Mouse (Mus musculus) frontal cortex, postnatal 25 days (tissue): ENCODE results near the gene Dmgdh.

ENCODE experiments used
- DNase-seq, 2 experiments: peaks; one replicate each; pipeline ENCODE4 v3.0.0; 2022; ENCODE audit warnings: low spot score in 2 of 2

Gene Dmgdh

DNA sequence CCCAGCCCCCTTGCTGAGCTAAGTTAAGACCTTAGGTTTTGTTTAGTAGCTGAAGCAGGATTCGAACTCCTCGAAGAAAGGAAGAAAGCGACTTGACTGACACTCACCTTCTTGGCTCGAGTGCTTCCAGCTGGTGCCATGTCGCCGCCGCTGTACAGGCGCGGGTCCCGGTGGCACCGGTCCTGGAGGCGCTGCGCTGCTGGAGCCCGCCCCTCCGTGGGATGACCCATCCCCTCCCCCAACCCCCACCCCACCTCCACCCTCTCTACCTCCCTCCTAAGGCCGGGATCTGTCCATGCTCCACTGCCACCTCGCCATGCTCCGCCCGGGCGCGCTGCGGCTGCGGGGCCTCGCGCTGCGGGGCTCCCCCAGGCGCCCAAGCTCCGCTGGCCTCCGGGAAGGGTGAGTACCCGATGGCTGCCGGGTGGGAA is at the start of gene Dmgdh, which contains the start of gene Bhmt2:
TSS of gene Dmgdh (plus strand) at position 303 of the 431 bp plus-strand sequence.
TSS of gene Bhmt2 (minus strand) at position 172 of the 431 bp plus-strand sequence.
- no peak for DNase-seq

DNA sequence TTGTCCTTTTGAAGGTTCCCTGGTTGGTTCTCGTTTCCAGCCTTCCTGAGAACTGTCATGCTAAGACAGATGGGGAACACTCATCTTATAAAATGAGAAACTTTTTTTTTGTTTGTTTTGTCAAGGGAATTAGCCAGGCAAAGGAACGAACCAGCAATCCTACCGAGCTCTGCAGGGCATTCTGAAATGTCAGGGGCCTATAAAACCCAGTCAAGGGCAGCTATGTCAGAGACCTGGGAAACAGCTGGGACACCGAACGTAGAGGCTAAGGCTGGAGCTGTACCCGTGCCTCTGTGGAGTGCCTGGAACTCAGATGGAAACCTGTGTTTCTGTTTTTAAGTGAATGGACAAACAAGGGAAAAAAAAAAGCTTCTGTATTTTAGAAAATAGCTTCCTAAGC is 45.4 kb upstream of the Dmgdh start:
- DNase-seq = no peak

DNA sequence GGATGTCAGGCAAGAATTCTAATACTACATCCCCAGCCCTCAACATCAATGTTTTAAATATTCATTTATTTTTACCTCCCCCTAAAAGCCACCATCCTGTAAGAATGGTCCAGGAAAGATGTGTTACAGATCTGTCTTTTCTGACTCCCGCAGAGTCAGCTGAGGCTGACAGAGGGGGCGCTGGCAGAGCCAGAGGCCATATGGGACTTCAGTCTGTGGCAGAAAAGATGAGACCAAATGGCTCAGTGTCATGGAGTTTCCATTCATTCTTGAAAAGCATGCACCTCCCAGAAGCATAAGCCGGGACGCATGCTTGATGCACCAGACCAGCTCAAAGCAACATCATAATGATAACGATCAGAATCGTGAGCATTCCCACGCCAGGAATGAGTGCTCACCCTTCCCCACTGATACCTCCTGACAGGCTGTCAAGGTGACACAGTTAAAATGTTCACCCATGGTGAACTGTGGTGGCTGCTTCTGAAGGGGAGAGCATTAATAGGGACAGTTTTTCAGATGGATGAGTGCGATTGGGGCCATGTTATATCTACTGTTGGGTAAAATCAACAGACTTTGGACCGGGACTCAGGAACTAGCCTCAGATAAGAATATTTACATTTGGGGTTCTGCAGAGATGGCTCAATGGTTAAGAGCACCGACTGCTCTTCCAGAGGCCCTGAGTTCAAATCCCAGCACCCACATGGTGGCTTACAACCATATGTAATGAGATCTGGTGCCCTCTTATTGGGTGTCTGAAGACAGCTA is 43.1 kb upstream of the Dmgdh start:
- DNase-seq = no peak

DNA sequence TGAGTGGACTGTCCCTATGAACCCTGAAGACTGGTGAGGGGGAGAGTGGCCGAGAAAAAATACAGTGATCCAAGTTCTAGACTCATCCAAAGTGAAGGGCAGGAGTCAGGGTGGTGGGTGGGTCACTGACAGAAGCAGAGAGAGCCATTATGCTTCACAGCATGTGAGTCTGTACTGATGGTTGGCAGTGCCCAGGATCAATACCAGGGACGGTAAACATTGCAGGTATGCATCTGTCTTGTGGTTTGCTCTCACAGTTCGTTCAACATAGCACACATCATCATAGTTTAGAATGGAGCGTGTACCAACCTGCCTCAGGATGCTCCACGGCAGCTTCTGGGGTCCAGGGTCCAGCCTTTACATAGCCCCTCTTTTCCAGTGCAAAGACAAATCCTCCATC is 41.3 kb upstream of the Dmgdh start:
- no peak for DNase-seq

DNA sequence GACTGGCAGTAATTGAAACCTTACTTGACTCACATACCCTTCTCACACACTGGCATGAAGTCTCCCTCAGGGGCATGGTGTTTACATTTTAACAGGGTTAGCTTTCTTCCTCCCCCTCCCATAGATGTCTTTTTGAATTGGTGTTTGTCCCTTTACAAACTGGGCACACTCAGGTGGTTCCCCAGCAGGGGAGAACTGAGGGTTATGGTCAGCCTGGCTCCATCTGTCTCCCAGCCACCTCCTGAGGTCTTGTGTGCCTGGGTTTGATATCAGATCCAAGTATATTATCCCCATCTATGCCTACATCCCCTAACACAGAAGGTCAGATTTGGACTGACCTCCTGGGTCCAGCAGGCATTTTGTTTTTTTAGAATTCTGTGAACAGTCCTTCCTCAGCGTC is 37.7 kb upstream of the Dmgdh start:
- DNase-seq = no peak

DNA sequence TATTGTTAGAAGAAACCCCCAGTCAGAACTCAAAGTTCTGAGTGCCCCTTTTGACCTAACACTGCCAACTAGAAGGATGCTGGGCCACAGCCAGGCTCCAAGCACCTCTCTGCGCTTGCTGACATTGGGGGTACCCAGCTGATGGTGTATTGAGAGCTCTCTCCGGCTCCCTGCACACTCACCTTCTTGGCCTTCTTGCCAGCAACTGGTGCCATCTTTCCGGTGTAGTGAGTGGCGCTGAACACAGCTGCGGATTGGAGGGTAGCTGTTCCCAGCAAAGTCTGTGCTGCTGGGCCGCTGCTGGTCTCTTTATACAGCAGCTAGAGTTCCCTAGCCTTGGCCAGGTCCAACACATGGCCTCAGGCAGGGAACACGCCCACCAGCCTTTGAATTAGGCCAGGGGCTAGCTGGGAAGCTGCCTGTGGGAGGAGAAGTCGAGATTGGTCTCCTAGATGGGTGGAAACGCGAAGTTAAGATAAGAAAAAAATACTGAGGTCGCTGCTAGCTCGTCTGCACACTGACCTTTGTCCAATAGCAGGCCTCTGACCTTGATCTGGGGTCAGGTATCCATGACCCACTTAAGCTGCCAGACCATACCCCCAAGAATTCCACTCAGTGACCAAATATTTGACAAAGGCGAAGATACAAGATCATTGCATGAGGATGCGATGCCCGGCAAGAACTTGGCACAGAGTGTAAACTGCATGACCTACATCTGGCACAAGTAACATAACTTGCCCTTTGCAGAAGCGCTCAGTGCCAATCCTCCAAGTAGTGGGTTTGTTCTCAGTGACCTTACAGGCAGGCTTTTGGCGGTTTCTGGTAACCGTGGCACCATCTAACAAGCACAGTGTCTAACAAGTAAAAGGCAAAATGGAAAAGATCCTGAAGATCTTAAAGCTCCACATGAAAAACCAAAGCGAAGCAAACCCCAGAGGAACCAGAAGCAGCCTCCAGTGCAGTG is 36.7 kb upstream of the Dmgdh start, which contains the start of gene Bhmt:
TSS of gene Bhmt (minus strand) at position 680 of the 964 bp plus-strand sequence.
- no peak for DNase-seq

DNA sequence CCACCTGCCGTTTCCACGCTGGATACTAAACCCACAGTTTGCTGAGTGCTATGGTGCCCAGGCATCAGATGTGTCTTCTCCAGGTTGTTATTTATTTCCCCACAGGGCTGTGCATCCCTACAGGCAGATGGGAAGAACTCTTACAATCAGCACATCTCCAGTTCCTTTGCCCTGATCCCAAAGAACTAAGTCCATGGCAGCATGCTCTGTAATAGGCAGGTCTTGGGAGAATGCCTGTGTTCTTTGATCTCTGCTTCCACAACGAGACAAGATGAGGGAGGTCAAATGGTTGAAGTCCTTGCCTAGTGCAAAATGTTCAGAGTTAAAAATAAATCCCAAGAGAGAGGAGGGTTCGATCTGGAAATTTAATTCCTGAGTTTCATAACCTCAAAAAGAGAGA is 34.6 kb upstream of the Dmgdh start:
- DNase-seq = no peak

DNA sequence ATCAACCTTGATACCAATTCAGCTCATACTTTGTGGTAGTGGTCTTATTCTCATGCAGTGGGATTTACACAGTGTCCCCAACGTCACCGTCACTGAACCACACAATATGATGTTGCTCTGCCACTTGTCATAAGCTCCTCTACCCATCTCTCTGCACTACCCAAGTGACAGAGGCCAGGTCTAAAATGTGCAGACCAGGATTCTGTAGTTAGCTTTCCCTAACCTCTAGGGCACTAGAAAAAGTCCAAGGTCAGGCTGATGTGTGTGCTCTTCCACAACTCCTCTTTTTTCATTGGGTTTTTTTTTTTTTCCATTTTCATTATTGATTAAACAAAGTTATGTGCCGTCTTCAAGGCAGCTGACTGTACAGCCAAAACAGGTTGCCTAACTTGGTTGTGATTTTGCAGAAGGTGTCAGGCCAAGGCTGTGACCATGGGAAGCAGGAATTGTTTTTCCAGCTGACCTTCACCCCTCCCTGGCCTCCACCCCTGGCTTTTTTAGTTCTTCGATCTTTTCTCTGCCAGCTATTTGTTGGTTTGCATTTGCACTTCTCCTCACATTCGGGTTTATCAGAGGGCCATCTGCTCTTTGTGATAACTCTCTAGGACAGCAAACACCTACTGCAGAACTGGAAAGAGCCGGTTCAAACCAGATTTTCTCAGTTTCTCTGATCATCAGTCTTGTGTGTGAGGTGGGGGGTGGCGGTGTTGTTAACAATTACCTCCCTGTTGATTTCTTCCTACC is 25.7 kb upstream of the Dmgdh start:
- no peak for DNase-seq

DNA sequence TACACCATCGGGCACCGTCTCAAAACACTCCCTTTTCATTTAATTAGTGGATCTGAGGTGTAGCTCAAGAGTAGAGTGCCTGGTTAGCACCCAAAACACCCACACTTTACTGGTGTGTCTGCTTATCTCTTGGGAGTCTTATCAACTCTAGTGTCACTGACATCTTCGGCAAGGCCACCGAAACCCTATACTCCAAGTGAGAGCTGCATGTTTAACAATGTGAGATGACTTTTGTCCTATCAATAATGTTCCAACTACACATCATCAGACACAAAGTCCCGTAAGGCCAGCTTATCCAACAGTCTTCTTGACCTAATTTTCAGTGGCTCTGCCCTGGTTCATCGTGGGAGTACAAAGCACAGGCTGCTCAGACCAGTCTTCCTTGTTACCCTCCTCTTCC is 20.9 kb upstream of the Dmgdh start:
- DNase-seq = no peak

DNA sequence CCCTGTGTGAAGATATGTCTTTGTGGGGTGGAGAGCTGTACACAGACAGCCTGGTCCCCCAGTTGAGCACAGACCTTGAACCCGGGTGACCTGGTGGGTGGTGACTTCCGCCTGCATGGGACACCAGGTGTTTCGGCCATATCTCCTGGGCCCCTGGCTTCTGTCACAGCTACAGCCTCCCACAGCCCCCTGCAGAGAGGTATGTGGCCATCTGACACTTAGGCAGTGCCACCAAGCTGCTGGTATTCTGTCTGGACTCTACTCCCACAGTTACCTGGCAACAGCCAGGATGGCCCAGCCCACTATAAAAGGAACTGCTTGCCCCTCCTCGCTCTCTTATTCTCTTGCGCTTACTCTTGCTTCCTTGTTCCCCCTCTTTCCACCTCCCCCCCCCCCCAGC is 16.3 kb upstream of the Dmgdh start:
- no peak for DNase-seq

DNA sequence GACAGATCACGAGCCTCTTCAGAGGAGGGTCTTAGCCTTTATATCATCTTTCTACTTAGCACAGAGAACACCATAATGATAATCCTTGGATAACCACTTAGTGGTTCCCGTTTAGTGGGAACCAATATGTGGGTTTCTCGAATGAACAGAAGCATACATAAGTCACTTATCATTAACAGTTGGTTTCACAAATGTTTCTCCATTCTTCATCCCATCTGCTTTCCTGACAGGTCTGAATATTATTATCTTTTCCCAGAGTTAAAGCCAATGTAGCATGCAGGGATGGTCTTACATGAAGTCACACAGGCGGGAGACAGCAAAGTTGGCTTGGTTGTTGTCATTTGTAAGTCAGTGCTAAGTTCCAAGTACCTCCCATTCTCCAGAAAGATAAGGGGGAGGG is 6.6 kb upstream of the Dmgdh start:
- DNase-seq = no peak

DNA sequence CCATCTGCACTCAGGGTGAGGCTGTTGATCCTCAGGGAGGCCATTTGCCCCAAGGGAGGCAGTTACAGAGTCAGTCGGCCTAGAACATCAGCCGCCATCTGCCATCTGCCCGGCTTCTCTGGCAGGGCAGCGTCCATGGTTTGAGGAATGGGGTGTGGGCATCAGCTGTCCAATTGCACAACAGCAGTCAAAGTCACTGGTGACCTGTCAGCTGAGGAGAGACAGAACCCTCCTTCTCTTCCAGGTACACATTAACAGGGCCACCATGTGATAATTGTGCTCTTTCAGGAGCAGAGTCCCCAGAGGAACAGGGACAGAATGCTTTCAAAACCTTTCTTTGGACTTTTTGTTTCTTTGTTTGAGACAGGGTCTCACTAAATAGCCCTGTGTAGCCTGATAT is 1.9 kb upstream of the Dmgdh start:
- DNase-seq = no peak

DNA sequence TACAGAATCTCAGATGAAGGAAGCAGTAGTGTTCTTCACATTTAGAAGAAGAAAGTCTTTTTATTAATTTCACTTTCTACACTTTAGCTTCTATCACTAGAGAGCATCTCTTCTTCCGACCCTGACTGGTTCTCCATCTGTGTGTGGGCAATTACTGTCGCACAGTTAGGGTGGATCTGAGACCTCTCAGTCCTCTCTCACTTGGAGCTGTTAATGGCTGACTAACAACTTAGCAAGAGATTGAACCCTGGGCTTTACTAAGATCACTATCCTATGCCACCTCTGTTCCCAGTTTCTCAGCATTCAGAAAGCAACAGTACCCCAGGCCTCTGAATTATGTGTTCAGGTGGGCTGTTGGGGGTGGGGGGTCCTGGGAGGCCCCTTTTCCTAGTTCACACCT is 937 bp upstream of the Dmgdh start:
- DNase-seq = no peak

DNA sequence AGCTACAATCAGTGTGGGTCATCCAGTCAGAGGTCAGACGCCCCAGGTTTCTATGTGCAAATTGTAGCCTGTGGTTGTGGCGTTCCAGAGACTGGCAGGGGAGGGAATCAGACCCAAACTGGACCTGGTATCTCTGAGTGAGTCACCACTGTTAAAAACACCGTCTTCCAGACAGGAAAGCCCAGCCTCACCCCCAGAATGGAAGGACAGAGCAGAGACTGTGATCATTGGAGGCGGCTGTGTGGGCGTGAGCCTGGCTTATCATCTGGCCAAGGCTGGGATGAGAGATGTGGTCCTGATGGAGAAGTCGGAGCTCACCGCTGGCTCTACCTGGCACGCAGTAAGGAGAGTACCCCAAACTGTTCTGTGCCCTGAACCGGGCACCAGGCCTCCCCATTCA is 2.6 kb downstream of the Dmgdh start:
- no peak for DNase-seq

DNA sequence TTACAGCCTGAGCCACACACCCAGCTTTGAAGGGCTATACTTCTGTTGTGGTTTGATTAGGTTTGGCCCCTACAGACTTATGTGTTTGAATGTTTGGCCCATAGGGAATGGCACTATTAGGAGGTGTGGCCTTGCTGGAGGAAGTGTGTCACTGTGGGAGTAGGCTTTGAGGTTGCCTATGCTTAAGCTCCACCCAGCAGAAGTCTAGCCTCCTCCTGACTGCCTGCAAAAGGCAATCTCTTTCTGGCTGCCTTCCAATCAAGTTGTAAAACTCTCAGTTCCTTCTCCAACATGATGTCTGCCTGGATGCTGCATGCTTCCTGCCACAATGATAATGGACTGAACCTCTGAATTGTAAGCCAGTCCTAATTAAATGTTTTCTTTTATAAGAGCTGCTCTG is 9.1 kb downstream of the Dmgdh start:
- no peak for DNase-seq

DNA sequence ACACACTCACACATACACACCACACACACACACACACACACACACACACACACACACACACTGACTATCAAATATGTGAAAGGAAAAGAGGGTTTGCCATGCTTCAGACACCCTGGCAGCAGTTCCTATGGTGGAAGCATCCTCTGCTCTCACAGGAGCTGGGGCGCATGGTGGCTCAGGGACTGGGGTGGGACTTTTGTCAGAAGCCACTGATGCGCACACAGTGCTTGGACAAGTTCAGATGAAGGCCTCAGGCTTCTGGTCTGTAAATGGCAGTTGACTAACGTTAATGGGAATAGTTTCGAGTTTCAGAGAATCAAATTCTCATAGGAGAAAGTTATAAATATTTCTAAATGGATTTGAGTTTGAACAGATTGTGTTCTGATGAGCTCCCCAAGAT is 11.0 kb downstream of the Dmgdh start:
- no peak for DNase-seq

DNA sequence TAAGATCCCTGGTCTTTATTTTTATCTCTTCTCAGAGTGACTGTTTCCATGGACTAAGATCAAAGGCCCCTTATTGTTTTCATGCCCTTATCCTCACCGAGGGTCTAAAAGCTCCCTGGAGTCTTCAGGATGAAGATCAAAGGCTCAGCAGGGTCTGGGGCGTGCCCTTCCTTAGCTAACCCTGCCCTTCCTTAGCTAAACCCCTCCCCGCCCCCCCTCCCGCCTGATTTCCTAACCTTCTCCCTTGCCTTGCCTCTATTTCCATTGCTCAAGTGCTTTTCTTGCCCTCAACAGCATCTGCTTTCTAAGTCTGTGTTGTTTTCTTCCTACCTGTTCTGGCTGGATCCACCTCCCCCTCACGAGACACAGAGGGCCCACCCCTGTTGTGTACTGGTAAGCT is 13.1 kb downstream of the Dmgdh start:
- DNase-seq = no peak

DNA sequence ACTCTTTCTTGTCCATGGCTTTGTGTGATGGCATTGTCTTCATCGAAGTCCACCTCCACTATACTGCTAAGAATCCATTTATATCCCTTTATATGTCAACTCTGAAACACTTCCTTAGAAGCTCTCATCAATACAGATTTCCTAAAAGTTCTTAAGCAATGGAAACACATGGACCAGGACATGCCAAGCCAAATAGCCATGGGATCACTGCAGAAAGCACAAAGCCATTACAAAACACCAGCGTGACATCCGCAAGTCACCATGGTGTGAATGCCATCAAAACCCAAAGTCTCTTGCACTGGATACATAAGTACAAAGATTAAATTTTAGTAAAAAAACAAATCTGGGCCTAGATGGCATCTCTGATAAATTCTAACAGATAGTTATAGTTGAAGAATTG is 15.3 kb downstream of the Dmgdh start:
- no peak for DNase-seq

DNA sequence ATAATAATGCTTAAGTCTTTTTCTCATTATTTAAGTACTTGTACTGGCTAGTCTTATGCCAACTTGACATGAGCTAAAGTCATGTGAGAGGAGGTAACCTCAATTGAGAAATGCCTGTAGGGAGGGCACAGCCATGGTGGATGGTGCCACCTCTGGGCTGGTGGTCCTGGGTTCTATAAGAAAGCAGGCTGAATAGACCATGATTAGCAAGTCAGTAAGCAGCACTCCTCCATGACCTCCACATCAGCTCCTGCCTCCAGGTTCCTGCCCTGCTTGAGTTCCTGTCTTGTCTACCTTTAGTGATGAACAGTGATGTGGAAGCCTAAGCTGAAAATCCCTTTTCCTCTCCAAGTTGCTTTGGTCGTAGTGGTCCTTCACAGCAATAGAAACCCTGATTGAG is 16.6 kb downstream of the Dmgdh start:
- DNase-seq = no peak

DNA sequence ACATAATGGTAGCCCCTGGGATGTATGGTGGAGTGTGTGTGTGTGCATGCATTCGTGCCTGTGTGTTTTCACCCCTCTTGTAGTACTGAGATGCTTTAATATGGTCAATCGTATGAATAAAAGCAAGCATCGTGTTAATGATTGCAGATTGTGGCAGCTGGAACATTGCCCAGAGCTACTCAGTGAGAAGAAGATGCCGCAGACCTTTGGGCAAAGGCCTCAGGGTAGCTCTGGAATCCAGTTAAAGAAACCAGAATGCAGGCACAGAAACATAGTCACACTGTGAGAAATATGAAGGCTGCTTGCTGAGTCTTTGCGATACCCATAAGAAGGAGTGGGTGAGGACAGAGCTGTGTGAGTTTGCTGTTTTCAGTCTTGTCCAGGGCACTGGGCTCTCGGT is 24.6 kb downstream of the Dmgdh start:
- no peak for DNase-seq

DNA sequence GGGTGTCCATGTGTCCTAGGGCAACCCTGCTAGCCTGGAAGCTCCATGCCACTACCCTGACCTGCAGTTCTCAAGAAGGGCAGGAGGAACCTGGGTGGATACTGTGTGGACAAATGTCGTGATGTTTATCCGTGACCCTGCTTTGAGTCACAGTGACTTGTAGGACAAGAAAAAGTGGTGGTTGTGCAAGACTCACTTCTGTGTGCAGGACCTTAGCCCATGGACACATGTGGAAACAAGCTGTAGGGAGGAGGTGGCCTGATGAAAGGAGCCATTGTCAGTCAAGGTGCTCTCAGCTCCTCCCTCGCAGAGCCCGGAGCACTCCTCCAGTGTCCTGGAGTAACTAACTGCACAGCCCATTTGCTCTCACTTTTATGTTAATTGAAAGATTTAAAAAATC is 31.5 kb downstream of the Dmgdh start:
- DNase-seq = no peak

DNA sequence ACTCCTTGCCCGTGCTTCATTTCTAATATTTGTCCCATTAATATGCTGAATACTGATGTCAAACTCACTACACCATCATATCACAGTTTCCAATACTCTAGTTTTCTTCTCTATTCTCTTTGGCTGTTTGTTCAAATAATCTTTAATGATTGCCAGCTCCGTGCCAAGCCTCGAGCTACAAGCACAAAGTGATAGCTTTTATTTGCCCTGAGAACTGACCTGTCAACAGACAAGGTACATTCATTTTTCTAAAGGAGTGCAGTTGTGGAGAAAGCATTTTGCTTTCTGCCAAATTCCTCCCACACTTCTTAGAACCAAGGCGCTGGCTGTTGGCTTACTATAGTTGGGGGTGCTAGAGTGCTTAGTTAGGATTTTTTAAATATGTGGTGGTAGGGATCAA is 33.0 kb downstream of the Dmgdh start:
- DNase-seq = no peak
